Mouse (Mus musculus): ENCODE measurements around the gene Nfkbie.

Gene Nfkbie

DNA sequence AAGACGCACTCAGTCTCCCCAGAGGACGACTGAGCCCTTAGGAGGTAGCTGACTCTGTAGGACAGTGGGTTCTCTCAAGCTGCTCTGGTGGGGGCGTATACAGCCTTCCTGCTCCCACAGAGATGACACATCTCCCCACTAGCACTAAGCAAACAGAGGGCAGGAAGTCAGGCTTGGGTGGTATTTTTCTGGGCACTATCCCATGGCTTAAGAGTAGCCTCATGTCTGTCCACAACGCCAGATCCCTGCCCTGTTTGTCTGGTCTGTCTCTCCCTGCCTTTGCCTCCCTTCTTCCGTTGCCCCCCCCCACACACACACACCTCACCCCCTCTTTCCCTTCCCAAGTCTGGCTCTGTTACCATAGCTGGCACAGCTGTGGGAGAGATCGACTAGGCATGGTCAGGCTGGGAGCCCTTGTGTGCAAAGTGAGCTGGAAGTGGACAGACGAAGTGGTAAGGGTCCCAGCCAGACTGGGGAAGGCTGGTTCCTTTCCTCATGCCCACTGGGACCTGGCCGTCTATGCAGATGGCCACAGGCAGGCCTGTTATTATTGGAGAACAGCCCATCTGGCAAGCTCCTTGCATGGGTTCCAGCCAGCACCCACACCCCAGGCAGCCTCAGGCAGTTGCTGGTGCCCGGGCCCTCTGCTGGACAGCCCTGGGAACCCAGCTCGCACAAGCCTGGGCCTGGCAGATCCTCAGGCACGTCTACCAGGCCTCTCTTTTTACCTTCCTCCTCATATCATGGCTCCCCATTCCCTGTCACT is 41.3 kb downstream of the Nfkbie start:
- DNase-seq (ENCODE audit: low read depth, low spot score) = no peak

DNA sequence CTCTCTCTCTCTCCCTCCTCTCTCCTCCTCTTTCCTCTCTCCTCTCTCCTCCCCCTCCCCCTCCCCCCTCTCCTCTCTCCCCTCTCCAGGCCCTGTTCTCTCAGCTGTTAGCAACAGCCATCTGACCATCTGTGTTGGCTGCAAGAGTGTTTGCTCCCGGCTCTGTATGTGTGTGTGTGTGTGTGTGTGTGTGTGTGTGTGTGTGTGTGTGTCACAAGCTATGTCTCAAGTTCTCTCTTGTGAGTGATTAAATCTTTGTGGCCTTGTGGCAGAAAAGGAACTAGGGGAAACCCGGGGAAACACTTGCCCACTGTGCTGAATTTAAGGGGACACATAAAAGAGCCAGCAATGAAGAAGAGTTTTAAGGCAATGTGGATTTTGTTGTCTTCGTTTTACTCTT is 42.3 kb downstream of the Nfkbie start:
- DNase-seq (ENCODE audit: low read depth, low spot score) = no peak

DNA sequence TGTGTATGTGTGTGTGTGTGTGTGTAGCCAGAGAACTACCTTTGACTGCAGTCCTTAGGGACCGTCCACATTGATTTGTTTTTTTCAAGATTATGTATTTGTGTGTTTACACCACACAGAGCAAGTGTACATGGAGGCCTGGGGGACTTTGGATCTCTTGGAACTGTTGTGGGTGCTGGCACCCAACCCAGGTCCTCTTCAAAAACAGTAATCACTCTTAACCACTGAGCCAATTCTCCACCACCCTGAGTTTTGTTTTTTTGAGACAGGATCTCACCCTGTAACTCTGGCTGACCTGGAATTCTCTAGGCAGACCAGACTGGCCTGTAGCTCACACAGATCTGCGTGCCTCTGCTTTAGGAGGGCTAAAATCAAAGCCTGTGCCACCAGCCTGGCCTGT is 42.9 kb downstream of the Nfkbie start:
- no peak for DNase-seq (ENCODE audit: low read depth, low spot score)

DNA sequence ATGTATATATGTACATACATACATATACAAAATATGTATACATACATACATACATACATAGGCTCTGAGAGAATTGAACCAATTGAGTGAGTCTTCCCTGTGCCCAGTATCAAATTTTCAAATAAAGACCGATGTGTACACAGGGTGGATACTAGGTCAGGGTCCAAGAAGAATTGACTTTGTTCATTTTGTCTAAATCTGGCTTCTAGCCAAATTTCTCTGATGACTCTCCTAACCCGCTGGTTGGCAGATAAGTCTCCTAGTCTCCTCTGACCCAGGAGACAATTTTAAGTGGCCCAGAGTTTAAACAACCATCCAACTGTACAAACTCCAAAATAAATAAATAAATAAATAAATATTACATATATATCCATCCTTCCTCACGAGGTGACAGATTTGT is 43.4 kb downstream of the Nfkbie start:
- no peak for DNase-seq (ENCODE audit: low read depth, low spot score)

DNA sequence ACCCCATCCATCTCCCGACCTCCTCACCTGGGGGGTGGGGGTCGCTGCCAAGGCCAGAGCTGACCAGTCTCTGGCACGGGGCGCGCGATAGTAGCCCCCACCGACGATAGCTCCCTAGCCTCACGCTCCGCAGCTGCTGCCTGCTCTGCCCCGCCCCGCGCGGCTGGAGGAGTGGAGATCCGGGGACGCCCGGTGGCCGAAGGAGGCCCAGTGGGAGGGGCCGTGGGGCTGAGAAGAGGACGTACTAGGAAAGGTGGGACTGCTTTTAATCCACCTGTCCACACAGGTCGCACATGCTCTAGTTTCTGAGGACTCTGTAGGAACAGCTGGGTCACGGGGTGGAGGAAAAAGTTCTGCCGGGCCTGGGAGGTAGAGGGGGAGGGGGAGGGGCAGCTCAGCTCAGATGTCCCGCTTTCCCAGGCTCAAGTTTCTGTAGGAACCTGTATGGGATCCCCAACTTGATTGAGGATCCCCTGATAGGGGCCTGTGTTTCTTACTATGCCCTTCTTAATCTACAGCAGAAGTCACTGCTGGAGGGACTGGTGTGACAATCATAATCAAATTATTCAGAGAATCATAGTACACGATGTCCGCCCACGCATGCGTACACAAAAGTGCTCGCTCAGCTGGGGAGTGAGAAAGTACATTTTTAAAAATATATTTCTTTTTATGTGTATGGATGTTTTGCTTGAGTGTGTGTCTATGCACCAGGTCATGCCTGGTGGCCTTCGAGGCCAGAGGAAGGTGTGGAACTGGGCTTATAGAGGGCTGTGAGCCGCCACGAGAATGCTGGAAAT is 44.1 kb downstream of the Nfkbie start, which contains the start of gene Slc29a1:
TSS of gene Slc29a1 (minus strand) at position 161 of the 797 bp plus-strand sequence.
- DNase-seq (ENCODE audit: low read depth, low spot score) = no peak

DNA sequence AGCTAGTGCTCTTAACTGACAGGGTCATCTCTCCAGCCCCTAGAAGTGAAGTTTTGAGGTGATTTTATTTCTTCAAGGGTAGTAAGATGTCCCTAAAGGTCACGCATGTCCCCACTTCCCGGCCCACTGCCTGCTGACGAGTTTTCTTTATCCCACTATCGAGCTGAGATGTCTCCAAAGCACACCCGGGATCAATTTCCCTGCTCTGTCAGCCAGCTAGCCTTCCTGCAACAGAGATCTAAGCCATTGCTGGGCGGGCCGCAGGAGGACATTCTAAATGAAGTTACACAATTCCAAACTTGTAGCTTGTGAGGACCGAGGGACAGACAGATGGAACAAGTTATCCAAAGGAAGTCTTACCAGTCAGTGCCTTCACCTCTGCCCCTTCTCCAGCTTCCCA is 44.8 kb downstream of the Nfkbie start:
- no peak for DNase-seq (ENCODE audit: low read depth, low spot score)

DNA sequence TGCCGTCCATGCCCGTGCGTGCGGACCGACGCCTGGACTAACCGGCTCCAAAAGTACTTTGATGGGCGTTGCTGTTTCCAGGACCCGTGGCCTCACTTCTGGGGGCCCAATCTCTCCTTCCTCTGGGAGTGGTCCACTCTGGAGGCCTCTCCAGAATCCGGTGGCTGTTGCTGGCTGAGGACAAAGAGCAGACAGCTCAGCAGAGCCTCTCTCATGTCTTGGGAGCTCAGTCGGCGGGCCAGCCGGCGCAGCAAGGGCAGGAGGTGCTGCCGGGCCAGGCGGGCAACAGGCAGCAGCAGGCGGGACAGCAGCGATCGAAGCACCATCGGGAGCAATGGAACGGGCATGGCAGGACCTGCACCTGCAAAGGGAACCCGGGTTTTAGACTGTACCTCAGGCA is 45.8 kb downstream of the Nfkbie start:
- DNase-seq (ENCODE audit: low read depth, low spot score) = no peak

DNA sequence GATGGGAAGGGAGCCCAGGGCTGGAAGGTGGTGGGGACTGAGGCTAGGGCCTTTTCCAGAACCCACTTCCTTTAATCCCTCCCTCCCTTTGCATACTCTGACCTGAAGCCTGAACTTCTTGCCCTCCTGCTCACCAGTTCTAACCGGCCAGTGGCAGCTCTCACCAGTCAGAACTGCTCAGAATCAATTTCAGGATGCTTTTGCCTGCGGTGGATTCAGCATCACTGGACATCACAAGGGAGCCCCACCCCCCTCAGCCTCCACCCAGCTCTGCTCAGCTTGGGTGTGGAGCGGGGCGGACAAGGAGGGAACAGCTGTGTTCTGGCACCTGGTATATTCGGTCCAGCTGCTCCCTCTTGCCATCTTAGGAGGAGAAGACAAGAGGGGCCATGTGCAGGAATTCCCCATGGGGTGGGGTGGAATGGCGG is 46.4 kb downstream of the Nfkbie start, which contains the start of gene Mymx:
TSS of gene Mymx (minus strand) at position 226 of the 428 bp plus-strand sequence.
- DNase-seq (ENCODE audit: low read depth, low spot score) = peak; percentile 93

DNA sequence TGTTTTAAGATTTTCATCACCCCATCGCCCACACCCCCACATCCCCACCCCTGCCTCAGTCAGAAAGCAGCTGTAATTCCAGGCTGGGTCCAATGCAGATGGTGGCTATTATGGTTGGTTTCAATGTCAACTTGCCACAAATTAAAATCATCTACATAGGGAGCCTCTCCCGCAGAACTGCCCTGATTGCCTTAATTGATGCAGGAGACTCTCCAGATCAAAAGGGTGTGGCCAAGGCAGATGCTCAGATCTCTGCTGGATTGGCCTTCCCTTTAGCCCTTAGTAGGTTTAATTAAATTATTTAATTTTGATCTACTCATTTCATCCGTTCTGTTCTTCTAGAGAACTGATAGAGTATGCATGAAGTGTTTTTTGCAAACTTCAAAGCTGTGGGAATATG is 47.5 kb downstream of the Nfkbie start:
- DNase-seq (ENCODE audit: low read depth, low spot score) = no peak

DNA sequence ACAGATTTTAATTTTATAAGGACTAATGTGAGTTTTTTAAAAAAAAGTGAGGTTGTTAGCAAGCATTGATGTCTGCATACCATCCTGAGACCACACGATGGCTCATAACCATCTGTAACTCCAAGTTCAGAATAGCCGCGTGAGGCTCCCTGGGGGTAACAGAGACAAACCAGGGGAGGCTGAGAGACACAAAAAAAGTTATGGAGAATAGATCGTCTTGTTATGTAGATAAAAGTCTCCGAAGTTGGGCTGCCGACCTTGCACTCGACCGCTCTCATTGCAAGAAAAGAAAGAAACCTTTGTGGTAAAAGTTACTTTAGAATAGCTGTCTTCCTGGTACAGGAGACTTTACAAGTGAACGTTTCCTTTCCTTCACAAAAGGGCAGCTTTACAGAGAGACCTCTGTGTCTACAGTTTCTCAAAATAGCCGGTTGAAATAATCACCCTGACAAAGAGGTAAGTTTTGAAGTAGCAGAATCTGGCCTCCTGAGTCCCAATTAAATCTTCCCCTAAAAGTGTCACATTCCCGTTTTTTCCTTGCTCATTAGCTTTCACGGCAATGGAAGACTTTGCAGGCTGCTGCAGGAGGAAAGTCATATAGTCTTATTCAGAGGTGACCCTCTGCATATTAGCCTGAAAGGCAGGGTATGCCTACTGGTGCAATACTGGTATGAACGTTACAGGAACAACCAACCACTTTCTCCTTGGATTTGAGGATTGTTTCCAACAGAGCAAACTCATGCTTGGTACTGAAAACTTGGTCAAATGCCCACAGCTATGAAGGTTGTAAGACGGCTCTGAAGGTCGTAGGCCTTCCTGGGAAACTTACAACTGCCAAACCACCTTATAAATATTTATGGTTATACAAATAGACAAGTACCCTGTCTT is 51.7 kb downstream of the Nfkbie start:
- no peak for DNase-seq (ENCODE audit: low read depth, low spot score)

DNA sequence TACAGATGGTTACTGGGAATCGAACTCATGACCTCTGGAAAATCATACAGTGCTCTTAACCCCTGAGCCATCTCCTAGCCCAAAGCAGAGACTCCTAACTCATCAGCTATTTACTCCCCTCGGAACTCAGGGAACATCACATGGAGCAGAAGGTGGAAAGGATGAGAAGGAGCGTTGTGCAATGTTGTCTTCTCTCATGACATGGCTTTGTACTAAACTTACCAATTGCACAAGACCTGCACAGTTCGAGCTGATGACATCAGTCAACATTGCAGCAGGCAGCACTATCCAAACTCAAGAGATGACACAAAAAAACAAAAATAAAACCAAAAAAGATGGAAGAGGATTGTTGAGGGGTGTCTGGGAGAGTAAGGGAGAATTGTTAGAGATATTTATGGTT is 52.9 kb downstream of the Nfkbie start:
- DNase-seq (ENCODE audit: low read depth, low spot score) = no peak

DNA sequence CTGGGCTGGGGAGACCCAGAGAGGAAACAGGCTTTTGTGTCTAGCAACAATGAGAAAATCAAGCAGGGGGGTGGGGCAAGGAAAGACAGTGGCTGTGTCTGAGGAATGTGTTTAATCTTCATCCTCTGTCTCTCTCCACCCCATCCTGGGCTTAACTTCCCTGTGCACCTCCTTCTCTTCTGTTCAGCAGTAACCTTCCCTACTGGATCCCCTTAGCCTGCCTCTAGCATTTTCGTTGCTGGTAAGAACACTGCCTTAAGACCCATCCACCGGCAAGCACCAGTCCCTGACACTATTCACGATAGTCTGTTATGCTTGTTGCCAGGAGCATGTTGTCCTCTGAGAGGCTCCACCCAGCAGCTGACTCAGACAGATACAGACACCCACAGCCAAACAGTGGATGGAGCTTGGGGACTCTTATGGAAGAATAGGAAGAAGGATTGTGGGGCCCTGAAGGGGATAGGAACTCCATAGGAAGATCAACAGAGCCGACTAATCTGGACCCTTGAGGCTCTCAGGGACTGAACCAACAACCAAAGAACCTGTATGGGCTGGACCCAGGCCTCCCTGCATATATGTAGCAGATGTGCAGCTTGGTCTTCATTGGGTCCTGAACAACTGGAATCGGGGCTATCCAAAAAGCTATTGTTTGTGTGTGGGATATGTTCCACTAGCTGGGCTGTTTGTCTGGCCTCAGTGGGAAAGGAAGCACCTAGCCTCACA is 54.8 kb downstream of the Nfkbie start:
- DNase-seq (ENCODE audit: low read depth, low spot score) = no peak

DNA sequence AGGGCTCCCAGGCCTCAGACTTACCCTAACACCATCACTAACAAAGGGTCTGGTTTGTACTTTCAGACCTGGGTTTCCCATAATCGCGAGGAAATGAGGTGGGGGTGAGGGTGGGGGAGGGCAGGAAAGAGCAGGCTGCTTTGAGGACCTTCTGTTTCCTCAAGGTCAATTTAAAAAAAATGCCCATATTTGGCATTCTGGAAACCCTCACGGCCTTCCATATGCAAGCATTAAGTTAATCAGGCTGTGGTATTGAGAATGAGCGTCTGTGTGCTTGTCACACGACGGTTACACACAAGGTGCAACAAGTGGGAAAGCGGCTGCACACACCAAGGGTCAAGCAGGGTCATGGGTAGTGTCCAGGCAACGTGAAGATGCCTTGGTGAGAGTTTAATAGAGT is 56.5 kb downstream of the Nfkbie start:
- no peak for DNase-seq (ENCODE audit: low read depth, low spot score)
